Comparison of ENCODE assay signal across 22 mouse cellular contexts in genomic region chr12:69481420-69481819, GRCm38 (mm10).
DNase-seq lines count a peak whose midpoint lies in the region; ATAC-seq and TF ChIP-seq lines count a peak whose summit lies in the region.
"Had no signal": no experiment of that assay in that cellular context is flagged by ENCODE, and none has a peak within 500 bp of the region (broad histone marks: within the 10 kb centered on the region; RNA-seq: fewer than 3 reads in every experiment).

No protein-coding gene starts in this region.

- no peaks in the 10 kb centered on the region for H3K9me3 ChIP-seq in stomach, embryonic 16.5 days (replicated peaks; ENCODE audit: control insufficient read depth, low read length)
- H3K9me3 ChIP-seq in stomach, postnatal 0 days (ENCODE audit: control insufficient read depth, low read length): no peaks in the 10 kb centered on the region
- H3K9me3 ChIP-seq in limb, embryonic 10.5 days (replicated peaks): no peaks in the 10 kb centered on the region
- no peaks in the 10 kb centered on the region for H3K9me3 ChIP-seq in limb, embryonic 15.5 days
- H3K9me3 ChIP-seq in forebrain, embryonic 12.5 days: no peaks in the 10 kb centered on the region
- H3K9me3 ChIP-seq in forebrain, embryonic 11.5 days (ENCODE audit: control insufficient read depth, low read length): no peaks in the 10 kb centered on the region
- H3K9me3 ChIP-seq: heart, embryonic 10.5 days; hindbrain, embryonic 13.5 days; intestine, embryonic 15.5 days had no signal

- peak overlapping the region; percentile 30 for H3K27ac ChIP-seq in stomach, embryonic 16.5 days (ENCODE audit: low read length)
- H3K27ac ChIP-seq in stomach, postnatal 0 days (replicated peaks): no peak overlapping the region
- peak overlapping the region; percentile 61; the same call in 1 of the 2 replicates for H3K27ac ChIP-seq in limb, embryonic 10.5 days
- peak overlapping the region; percentile 78 for H3K27ac ChIP-seq in limb, embryonic 15.5 days
- H3K27ac ChIP-seq in forebrain, embryonic 12.5 days: no peak overlapping the region
- no peak overlapping the region for H3K27ac ChIP-seq in forebrain, embryonic 11.5 days (ENCODE audit: low read depth, low read length)
- H3K27ac ChIP-seq: gastrocnemius, adult 2 months; heart, embryonic 10.5 days; hindbrain, embryonic 13.5 days; intestine, embryonic 15.5 days had no signal

- no peaks in the 10 kb centered on the region for H3K27me3 ChIP-seq in stomach, embryonic 16.5 days (ENCODE audit: control insufficient read depth, insufficient read depth, low read length)
- H3K27me3 ChIP-seq in stomach, postnatal 0 days (ENCODE audit: control insufficient read depth, insufficient read depth, low read length): no peaks in the 10 kb centered on the region
- no peaks in the 10 kb centered on the region for H3K27me3 ChIP-seq in limb, embryonic 10.5 days (ENCODE audit: low read depth, poor library complexity, severe bottlenecking)
- H3K27me3 ChIP-seq in limb, embryonic 15.5 days: no peaks in the 10 kb centered on the region
- H3K27me3 ChIP-seq in forebrain, embryonic 12.5 days: no peaks in the 10 kb centered on the region
- no peaks in the 10 kb centered on the region for H3K27me3 ChIP-seq in forebrain, embryonic 11.5 days (ENCODE audit: control insufficient read depth, insufficient read depth, low read length)
- H3K27me3 ChIP-seq: CH12.LX; hindbrain, embryonic 13.5 days; intestine, embryonic 15.5 days had no signal

- ATAC-seq in stomach, embryonic 16.5 days (ENCODE audit: insufficient read depth, low FRiP score): peak; percentile 67; the same call in 1 of the 2 replicates
- ATAC-seq in stomach, postnatal 0 days (ENCODE audit: low FRiP score, low TSS enrichment): no peak
- ATAC-seq in limb, embryonic 15.5 days (ENCODE audit: insufficient number of reproducible peaks, low FRiP score, low TSS enrichment, low read depth): peak; percentile 82
- ATAC-seq in forebrain, embryonic 12.5 days (ENCODE audit: low FRiP score): no peak
- ATAC-seq in forebrain, embryonic 11.5 days (replicated peaks; ENCODE audit: low FRiP score): no peak
- ATAC-seq: forebrain, embryonic 14.5 days; intestine, embryonic 15.5 days had no signal

- H3K4me1 ChIP-seq in stomach, embryonic 16.5 days (ENCODE audit: control insufficient read depth, insufficient read depth, low read length): peaks cover 13% of the 10 kb centered on the region
- H3K4me1 ChIP-seq in stomach, postnatal 0 days (replicated peaks; ENCODE audit: control insufficient read depth, insufficient read depth): peaks cover 4% of the 10 kb centered on the region
- peaks cover 23% of the 10 kb centered on the region for H3K4me1 ChIP-seq in limb, embryonic 10.5 days
- H3K4me1 ChIP-seq in limb, embryonic 15.5 days: peaks cover 46% of the 10 kb centered on the region
- H3K4me1 ChIP-seq in forebrain, embryonic 12.5 days: peaks cover 17% of the 10 kb centered on the region
- peaks cover 4% of the 10 kb centered on the region; the same call in 1 of the 2 replicates for H3K4me1 ChIP-seq in forebrain, embryonic 11.5 days (replicated peaks; ENCODE audit: control insufficient read depth, insufficient read depth, low read length)
- H3K4me1 ChIP-seq: intestine, embryonic 15.5 days had no signal

- 58% methylated on average over 3 of the region's 3 CpGs for WGBS in stomach, embryonic 16.5 days
- WGBS in stomach, postnatal 0 days: 43% methylated on average over 3 of the region's 3 CpGs
- 69% methylated on average over 3 of the region's 3 CpGs for WGBS in limb, embryonic 10.5 days
- WGBS in limb, embryonic 15.5 days: 25% methylated on average over 3 of the region's 3 CpGs
- WGBS in forebrain, embryonic 12.5 days: 80% methylated on average over 3 of the region's 3 CpGs
- whole genome bisulfite sequencing in forebrain, embryonic 11.5 days: 85% methylated on average over 3 of the region's 3 CpGs

- H3K4me3 ChIP-seq in stomach, embryonic 16.5 days (replicated peaks; ENCODE audit: low read length): no peak overlapping the region
- no peak overlapping the region for H3K4me3 ChIP-seq in stomach, postnatal 0 days (ENCODE audit: low read depth, low read length)
- no peak overlapping the region for H3K4me3 ChIP-seq in limb, embryonic 10.5 days
- H3K4me3 ChIP-seq in limb, embryonic 15.5 days: no peak overlapping the region
- no peak overlapping the region for H3K4me3 ChIP-seq in forebrain, embryonic 12.5 days (replicated peaks)
- no peak overlapping the region for H3K4me3 ChIP-seq in forebrain, embryonic 11.5 days (ENCODE audit: low read depth, low read length)
- H3K4me3 ChIP-seq: gastrocnemius, adult 2 months; heart, embryonic 10.5 days; hindbrain, embryonic 13.5 days; intestine, embryonic 15.5 days had no signal

- intact Hi-C loops in heart, postnatal 14 days (cut with DNase I): no loop called here

- H3K36me3 ChIP-seq in stomach, embryonic 16.5 days (ENCODE audit: control insufficient read depth, insufficient read depth, low read length): no peaks in the 10 kb centered on the region
- no peaks in the 10 kb centered on the region for H3K36me3 ChIP-seq in stomach, postnatal 0 days (ENCODE audit: control insufficient read depth, insufficient read depth, low read length)
- no peaks in the 10 kb centered on the region for H3K36me3 ChIP-seq in limb, embryonic 10.5 days
- H3K36me3 ChIP-seq in limb, embryonic 15.5 days: no peaks in the 10 kb centered on the region
- no peaks in the 10 kb centered on the region for H3K36me3 ChIP-seq in forebrain, embryonic 12.5 days (replicated peaks)
- H3K36me3 ChIP-seq in forebrain, embryonic 11.5 days (ENCODE audit: control insufficient read depth, insufficient read depth, low read length): no peaks in the 10 kb centered on the region
- H3K36me3 ChIP-seq: heart, embryonic 10.5 days; hindbrain, embryonic 13.5 days; intestine, embryonic 15.5 days had no signal

- no peak for TF ChIP-seq CTCF in stomach, postnatal 0 days (IDR thresholded peaks at IDR 0.05; ENCODE audit: low read depth)

- TF ChIP-seq EP300 in stomach, postnatal 0 days (optimal IDR thresholded peaks at IDR 0.05): no peak

- no peak overlapping the region for H3K4me2 ChIP-seq in stomach, embryonic 16.5 days (ENCODE audit: low read depth, low read length)
- no peak overlapping the region for H3K4me2 ChIP-seq in stomach, postnatal 0 days (replicated peaks; ENCODE audit: low read depth)
- no peak overlapping the region for H3K4me2 ChIP-seq in limb, embryonic 15.5 days
- no peak overlapping the region for H3K4me2 ChIP-seq in forebrain, embryonic 12.5 days
- no peak overlapping the region for H3K4me2 ChIP-seq in forebrain, embryonic 11.5 days (ENCODE audit: low read depth, low read length, severe bottlenecking)
- H3K4me2 ChIP-seq: hindbrain, embryonic 13.5 days; intestine, embryonic 15.5 days had no signal

- peak; percentile 82 for DNase-seq in heart, adult 11 months
- no peak for DNase-seq in heart, postnatal 14 days
- no peak for DNase-seq in stomach, postnatal 0 days (ENCODE audit: low spot score)
- DNase-seq in limb, embryonic 10.5 days (ENCODE audit: low spot score): no peak
- DNase-seq in forebrain, embryonic 11.5 days (ENCODE audit: low spot score): no peak
- DNase-seq: adrenal gland, adult 8-10 months; adrenal gland, postnatal 36 days; cerebellum, adult 2 months; cerebellum, postnatal 14 days; embryo, embryonic 11 days; gastrocnemius, adult 2 months; gastrocnemius, postnatal 36 days; heart, adult 18-20 months; heart, postnatal 10 days had no signal

- no peak overlapping the region for H3K9ac ChIP-seq in stomach, embryonic 16.5 days (ENCODE audit: low read length)
- H3K9ac ChIP-seq in stomach, postnatal 0 days (ENCODE audit: low read length): no peak overlapping the region
- no peak overlapping the region for H3K9ac ChIP-seq in limb, embryonic 15.5 days
- H3K9ac ChIP-seq in forebrain, embryonic 12.5 days: no peak overlapping the region
- H3K9ac ChIP-seq in forebrain, embryonic 11.5 days (ENCODE audit: low read length): no peak overlapping the region
- H3K9ac ChIP-seq: hindbrain, embryonic 13.5 days; intestine, embryonic 15.5 days had no signal

Comparison
In these comparisons a context has a peak if more than half of its experiments do, and no peak if none do; other contexts are left out.
1. ATAC-seq: peak in stomach, embryonic 16.5 days (single experiment) and limb, embryonic 15.5 days (single experiment); none in stomach, postnatal 0 days (single experiment), forebrain, embryonic 12.5 days (single experiment) and forebrain, embryonic 11.5 days (single experiment).
2. H3K27ac ChIP-seq: peak in stomach, embryonic 16.5 days (single experiment), limb, embryonic 10.5 days (single experiment) and limb, embryonic 15.5 days (single experiment); none in stomach, postnatal 0 days (single experiment), forebrain, embryonic 12.5 days (single experiment) and forebrain, embryonic 11.5 days (single experiment).